Mouse (Mus musculus) forebrain, embryonic 15.5 days (tissue): ENCODE measurements around the gene Hilpda. TPM values are rescaled to one million over a fixed set of nuclear protein-coding genes. Genes with fewer than 3 reads are reported as not detected.
A peak's percentile ranks its signal among the peaks of the same experiment; 100 is the strongest.

ENCODE experiments used
- ATAC-seq: fragments of 200-750 bp; cut with Nextera tagmentation; replicated peaks from 2 replicates; pipeline ENCODE4 v1.8.0; 2017; ENCODE audit warnings: mild to moderate bottlenecking, moderate TSS enrichment, moderate library complexity
- H3K27ac ChIP-seq: fragments of 300-500 bp; sonication (generic); replicated peaks from 2 replicates; pipeline ENCODE4 v1.5.1; 2015; ENCODE audit warnings: mild to moderate bottlenecking, inconsistent platforms
- H3K27me3 ChIP-seq: fragments of 300-500 bp; sonication (generic); 2 replicates; pipeline ENCODE4 v1.6.1; 2015; ENCODE audit warnings: inconsistent platforms
- H3K36me3 ChIP-seq: fragments of 300-500 bp; sonication (generic); 2 replicates; pipeline ENCODE4 v1.6.1; 2015; ENCODE audit warnings: mild to moderate bottlenecking, inconsistent platforms
- H3K4me1 ChIP-seq: fragments of 300-500 bp; sonication (generic); 2 replicates; pipeline ENCODE4 v1.6.1; 2015; ENCODE audit warnings: inconsistent platforms
- H3K4me2 ChIP-seq: fragments of 300-500 bp; sonication (generic); replicated peaks from 2 replicates; pipeline ENCODE4 v1.6.1; 2015; ENCODE audit warnings: mild to moderate bottlenecking, inconsistent platforms
- H3K4me3 ChIP-seq: fragments of 300-500 bp; sonication (generic); 2 replicates; pipeline ENCODE4 v1.5.1; 2015; ENCODE audit warnings: mild to moderate bottlenecking, inconsistent platforms
- H3K9ac ChIP-seq: fragments of 300-500 bp; sonication (generic); replicated peaks from 2 replicates; pipeline ENCODE4 v1.6.1; 2015; ENCODE audit warnings: mild to moderate bottlenecking, inconsistent platforms
- H3K9me3 ChIP-seq: fragments of 300-500 bp; sonication (generic); 2 replicates; pipeline ENCODE4 v1.6.1; 2016; ENCODE audit warnings: inconsistent platforms
- whole genome bisulfite sequencing: fragments of 180-500 bp; shearing (Covaris S2); methylation state at CpG from one replicate; pipeline ENCODE4 v1.1.7; 2015; ENCODE audit warnings: mixed read lengths; 5-methylcytosine and 5-hydroxymethylcytosine counted together
- polyA plus RNA-seq: library from polyadenylated mRNA; unstranded; fragments of >200 nt; fragmentation: Nextera tagmentation; extraction: Ambion mirVana; gene quantifications from 2 replicates; pipeline ENCODE4 v1.2.1, GENCODE M21; 2015

The Hilpda gene
- polyA plus RNA-seq, result 44.3 and 46.1 TPM in 2 replicates

- ATAC-seq, result peak; percentile 99
- Histone ChIP-seq H3K27ac (peak within 1 kb of the TSS; percentile 65; the same call in 1 of the 2 replicates), H3K4me3 (peak within 1 kb of the TSS; percentile 67), H3K4me2 (peak within 1 kb of the TSS; percentile 68), H3K4me1 (peaks cover 15% of the 10 kb centered on the region), H3K27me3 (no peaks in the 10 kb centered on the region), H3K9me3 (no peaks in the 10 kb centered on the region), H3K9ac (peak within 1 kb of the TSS; percentile 66), H3K36me3 (peaks cover 6% of the 10 kb centered on the region)
- under 1% methylated on average over 46 of the region's 46 CpGs for WGBS
Measured at GRCm38 (mm10) chr6:29272312-29273072, at the start of gene Hilpda. TSS of gene Hilpda (plus strand) at chr6:29272488.

- Histone ChIP-seq H3K4me2 (no peak overlapping the region), H3K9ac (no peak overlapping the region), H3K27ac (no peak overlapping the region), H3K27me3 (no peaks in the 10 kb centered on the region), H3K36me3 (no peaks in the 10 kb centered on the region), H3K4me1 (no peaks in the 10 kb centered on the region), H3K4me3 (no peak overlapping the region), H3K9me3 (no peaks in the 10 kb centered on the region)
- ATAC-seq, result 0 out of 2 replicates have a peak, but pooled peaks have one; percentile 32
- 91% methylated on average over 6 of the region's 6 CpGs for whole genome bisulfite sequencing
Measured at GRCm38 (mm10) chr6:29229265-29229913, 42.9 kb upstream of the Hilpda start.

GRCm38 (mm10) chr6:29230386-29230785 is 41.9 kb upstream of the Hilpda start:
- Histone ChIP-seq H3K4me2 (no peak overlapping the region), H3K36me3 (no peaks in the 10 kb centered on the region), H3K9me3 (no peaks in the 10 kb centered on the region), H3K4me1 (no peaks in the 10 kb centered on the region), H3K4me3 (no peak overlapping the region), H3K27ac (no peak overlapping the region), H3K27me3 (no peaks in the 10 kb centered on the region), H3K9ac (no peak overlapping the region)
- WGBS, result 73% methylated on average over 6 of the region's 6 CpGs
- ATAC-seq, result no peak

GRCm38 (mm10) chr6:29231799-29232198 is 40.5 kb upstream of the Hilpda start:
- H3K4me2 ChIP-seq, result no peak overlapping the region
- H3K9ac ChIP-seq, result no peak overlapping the region
- H3K9me3 ChIP-seq, result no peaks in the 10 kb centered on the region
- no peaks in the 10 kb centered on the region for H3K4me1 ChIP-seq
- 81% methylated on average over 3 of the region's 3 CpGs for WGBS
- no peak overlapping the region for H3K4me3 ChIP-seq
- H3K27ac ChIP-seq, result no peak overlapping the region
- no peaks in the 10 kb centered on the region for H3K27me3 ChIP-seq
- ATAC-seq, result no peak
- H3K36me3 ChIP-seq, result no peaks in the 10 kb centered on the region

- Histone ChIP-seq H3K9me3 (no peaks in the 10 kb centered on the region), H3K27me3 (no peaks in the 10 kb centered on the region), H3K9ac (no peak overlapping the region), H3K36me3 (no peaks in the 10 kb centered on the region), H3K4me2 (no peak overlapping the region), H3K27ac (no peak overlapping the region), H3K4me1 (no peaks in the 10 kb centered on the region), H3K4me3 (no peak overlapping the region)
- WGBS, result 80% methylated on average over 6 of the region's 6 CpGs
- ATAC-seq, result no peak
Measured at GRCm38 (mm10) chr6:29232321-29232720, 40.0 kb upstream of the Hilpda start.

GRCm38 (mm10) chr6:29233710-29234109 is 38.6 kb upstream of the Hilpda start:
- Histone ChIP-seq H3K27ac (no peak overlapping the region), H3K4me1 (no peaks in the 10 kb centered on the region), H3K4me3 (no peak overlapping the region), H3K27me3 (no peaks in the 10 kb centered on the region), H3K9ac (no peak overlapping the region), H3K9me3 (no peaks in the 10 kb centered on the region), H3K4me2 (no peak overlapping the region), H3K36me3 (no peaks in the 10 kb centered on the region)
- ATAC-seq, result no peak
- WGBS, result 69% methylated on average over 3 of the region's 3 CpGs

GRCm38 (mm10) chr6:29234272-29234671 is 38.0 kb upstream of the Hilpda start:
- H3K27ac ChIP-seq, result no peak overlapping the region
- no peaks in the 10 kb centered on the region for H3K36me3 ChIP-seq
- H3K9me3 ChIP-seq, result no peaks in the 10 kb centered on the region
- H3K4me1 ChIP-seq, result no peaks in the 10 kb centered on the region
- no peak overlapping the region for H3K4me3 ChIP-seq
- no peak for ATAC-seq
- WGBS, result 51% methylated on average over 8 of the region's 8 CpGs
- H3K4me2 ChIP-seq, result no peak overlapping the region
- H3K9ac ChIP-seq, result no peak overlapping the region
- H3K27me3 ChIP-seq, result no peaks in the 10 kb centered on the region

GRCm38 (mm10) chr6:29240806-29241205 is 31.5 kb upstream of the Hilpda start:
- Histone ChIP-seq H3K4me3 (no peak overlapping the region), H3K9ac (no peak overlapping the region), H3K27me3 (no peaks in the 10 kb centered on the region), H3K9me3 (no peaks in the 10 kb centered on the region), H3K4me1 (no peaks in the 10 kb centered on the region), H3K36me3 (no peaks in the 10 kb centered on the region), H3K27ac (no peak overlapping the region), H3K4me2 (no peak overlapping the region)
- no peak for ATAC-seq
- 38% methylated on average over 2 of the region's 2 CpGs for WGBS

- H3K9me3 ChIP-seq, result no peaks in the 10 kb centered on the region
- WGBS, result 41% methylated on average over 2 of the region's 2 CpGs
- no peak overlapping the region for H3K4me2 ChIP-seq
- ATAC-seq, result no peak
- no peaks in the 10 kb centered on the region for H3K27me3 ChIP-seq
- H3K9ac ChIP-seq, result no peak overlapping the region
- H3K4me3 ChIP-seq, result no peak overlapping the region
- no peak overlapping the region for H3K27ac ChIP-seq
- H3K36me3 ChIP-seq, result no peaks in the 10 kb centered on the region
- H3K4me1 ChIP-seq, result no peaks in the 10 kb centered on the region
Measured at GRCm38 (mm10) chr6:29241697-29242096, 30.6 kb upstream of the Hilpda start.

GRCm38 (mm10) chr6:29242265-29242664 is 30.0 kb upstream of the Hilpda start:
- H3K4me1 ChIP-seq, result no peaks in the 10 kb centered on the region
- 53% methylated on average over 1 of the region's 1 CpGs for WGBS
- no peaks in the 10 kb centered on the region for H3K36me3 ChIP-seq
- H3K4me2 ChIP-seq, result no peak overlapping the region
- no peak overlapping the region for H3K9ac ChIP-seq
- no peak for ATAC-seq
- no peaks in the 10 kb centered on the region for H3K27me3 ChIP-seq
- H3K9me3 ChIP-seq, result no peaks in the 10 kb centered on the region
- no peak overlapping the region for H3K27ac ChIP-seq
- H3K4me3 ChIP-seq, result no peak overlapping the region

GRCm38 (mm10) chr6:29245272-29246120 is 26.8 kb upstream of the Hilpda start:
- no peaks in the 10 kb centered on the region for H3K36me3 ChIP-seq
- no peaks in the 10 kb centered on the region for H3K9me3 ChIP-seq
- no peak overlapping the region for H3K27ac ChIP-seq
- H3K4me2 ChIP-seq, result no peak overlapping the region
- H3K4me3 ChIP-seq, result no peak overlapping the region
- H3K4me1 ChIP-seq, result no peaks in the 10 kb centered on the region
- H3K27me3 ChIP-seq, result no peaks in the 10 kb centered on the region
- WGBS, result 82% methylated on average over 14 of the region's 14 CpGs
- H3K9ac ChIP-seq, result no peak overlapping the region
- no peak for ATAC-seq

GRCm38 (mm10) chr6:29246183-29246582 is 26.1 kb upstream of the Hilpda start:
- ATAC-seq, result no peak
- Histone ChIP-seq H3K4me1 (no peaks in the 10 kb centered on the region), H3K36me3 (no peaks in the 10 kb centered on the region), H3K4me2 (no peak overlapping the region), H3K9ac (no peak overlapping the region), H3K27ac (no peak overlapping the region), H3K4me3 (no peak overlapping the region), H3K9me3 (no peaks in the 10 kb centered on the region), H3K27me3 (no peaks in the 10 kb centered on the region)
- 88% methylated on average over 3 of the region's 3 CpGs for WGBS
